ENCODE assay signal across 17 mouse cellular contexts in the genomic region with DNA sequence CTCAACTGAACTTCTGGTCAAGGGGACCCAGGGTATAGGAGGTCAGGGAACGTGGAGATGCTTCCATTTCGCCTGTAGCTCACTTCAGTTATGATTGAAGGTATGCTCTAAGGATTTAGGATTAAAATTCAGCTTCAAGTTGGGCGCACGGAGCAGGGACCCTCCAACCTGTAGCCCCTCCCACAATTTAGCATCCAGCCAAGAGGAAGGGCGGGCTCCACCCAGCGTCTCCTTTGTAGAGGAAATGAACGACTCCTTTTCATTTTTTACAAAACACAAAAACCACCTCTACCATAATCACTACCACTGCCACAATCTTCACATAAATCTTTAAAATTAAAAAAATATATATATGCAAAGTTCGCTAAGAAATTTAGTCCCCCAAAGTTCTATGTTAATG. TPM values are rescaled to one million over a fixed set of nuclear protein-coding genes. Genes with fewer than 3 reads are reported as not detected.
DNase-seq lines count a peak whose midpoint lies in the region.
"Had no signal": no experiment of that assay in that cellular context is flagged by ENCODE, and none has a peak within 500 bp of the region (broad histone marks: within the 10 kb centered on the region; RNA-seq: fewer than 3 reads in every experiment).

No protein-coding gene starts in this region.

- DNase-seq in heart, adult 11 months: peak; percentile 70
- no peak for DNase-seq in heart, postnatal 36 days
- DNase-seq in ES-CJ7 (ENCODE audit: low read depth, low spot score): peak; percentile 51
- DNase-seq in R1 (ENCODE audit: low read depth, low spot score): peak; percentile 53
- no peak for DNase-seq in adrenal gland, adult 8-10 months
- no peak for DNase-seq in adrenal gland, adult 18-20 months (ENCODE audit: low spot score in 2 of 2)
- DNase-seq in embryo, embryonic 10 days (ENCODE audit: low spot score): no peak
- DNase-seq: adrenal gland, adult 2 months; adrenal gland, postnatal 14 days; adrenal gland, postnatal 36 days; B cell, adult 2 months; cerebellum, adult 11-12 months; cerebellum, adult 2 months; cerebellum, adult 9-10 months; cerebellum, postnatal 10 days; cerebellum, postnatal 25 days; embryo, embryonic 11 days had no signal

- intact Hi-C loops in heart, postnatal 36 days (cut with DNase I): no loop called here

RNA-seq across cellular contexts. Expression of a gene that starts 35.1 kb away (rescaled TPM):
- total RNA-seq in heart, postnatal 36 days (2021): 10 to 100 TPM; 84.5 to 93.1 TPM
- 100 to 1,000 TPM; 132 to 209 (median 154) TPM for total RNA-seq in adrenal gland, adult 8-10 months (2022)
- total RNA-seq in adrenal gland, adult 18-20 months (2021): 100 to 1,000 TPM; 203 to 249 TPM

Comparison
In these comparisons a context has a peak if more than half of its experiments do, and no peak if none do; other contexts are left out.
1. DNase-seq: peak in heart, adult 11 months (single experiment), ES-CJ7 (single experiment) and R1 (single experiment); none in heart, postnatal 36 days (0 of 2), adrenal gland, adult 8-10 months (single experiment), adrenal gland, adult 18-20 months (0 of 2) and embryo, embryonic 10 days (single experiment).